Mouse (Mus musculus): ENCODE results near the gene Zfp385b.

Gene Zfp385b

DNA sequence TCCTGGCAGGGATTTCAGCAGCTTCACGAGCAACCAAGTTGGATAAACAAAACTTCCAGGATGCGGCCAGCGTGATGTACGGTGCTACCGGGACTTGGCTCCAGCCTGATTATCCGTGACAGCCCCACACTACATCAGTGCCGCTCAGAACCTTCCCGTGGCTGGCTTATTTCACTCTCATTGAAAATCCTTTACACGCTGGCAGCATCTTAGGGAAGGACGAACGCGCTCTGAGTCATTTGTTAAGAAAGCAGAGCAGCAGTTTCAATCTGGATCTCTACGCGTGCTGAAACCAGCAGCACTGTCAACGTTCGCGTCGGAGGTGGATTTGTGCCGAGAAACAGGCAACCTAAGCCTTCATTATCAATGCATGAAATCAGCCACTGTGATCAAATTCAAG lies 116.4 kb downstream of the Zfp385b start:
- no peak for DNase-seq (ENCODE audit: low read depth)

- no peak for DNase-seq (ENCODE audit: low read depth)
Measured at GRCm38 (mm10) chr2:77691174-77691573, 128.3 kb downstream of the Zfp385b start.

DNA sequence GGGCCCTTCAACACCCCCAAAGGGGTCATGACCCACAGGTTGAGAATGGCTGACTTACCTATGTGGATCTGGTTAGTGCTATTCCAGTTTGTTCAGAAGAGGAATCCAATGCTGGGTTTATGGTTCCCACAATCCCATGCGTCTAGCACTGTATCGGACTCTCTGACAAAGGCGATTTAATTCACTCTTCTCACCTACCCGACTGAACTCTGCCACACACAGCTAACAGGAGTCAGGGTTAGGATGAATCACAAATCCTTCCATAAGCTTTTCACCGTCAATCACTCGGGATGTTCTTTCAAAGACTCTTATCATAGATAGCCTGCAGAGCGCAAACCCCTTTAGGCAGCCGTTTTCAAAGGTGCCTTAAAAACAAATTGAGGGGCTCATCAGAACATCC lies 129.1 kb downstream of the Zfp385b start:
- no peak for DNase-seq (ENCODE audit: low read depth)

DNA sequence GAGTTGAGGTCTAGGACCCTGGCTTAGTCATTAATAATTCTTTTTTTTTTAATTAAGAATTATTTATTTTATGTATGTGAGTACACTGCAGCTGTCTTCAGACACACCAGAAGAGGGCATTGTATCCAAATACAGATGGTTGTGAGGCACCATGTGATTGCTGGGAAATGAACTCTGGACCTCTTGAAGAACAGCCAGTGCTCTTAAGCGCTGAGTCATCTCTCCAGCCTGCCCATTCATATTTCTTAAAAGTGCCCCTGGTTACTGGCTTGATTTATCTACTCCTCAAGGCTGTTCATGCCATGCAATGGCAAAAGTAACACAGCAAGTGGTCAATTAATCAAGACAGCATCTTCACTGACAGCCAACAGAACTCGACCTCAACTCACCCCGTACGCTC lies 130.8 kb downstream of the Zfp385b start:
- no peak for DNase-seq (ENCODE audit: low read depth)

- no peak for DNase-seq (ENCODE audit: low read depth)
Measured at GRCm38 (mm10) chr2:77684088-77684487, 135.4 kb downstream of the Zfp385b start.

DNA sequence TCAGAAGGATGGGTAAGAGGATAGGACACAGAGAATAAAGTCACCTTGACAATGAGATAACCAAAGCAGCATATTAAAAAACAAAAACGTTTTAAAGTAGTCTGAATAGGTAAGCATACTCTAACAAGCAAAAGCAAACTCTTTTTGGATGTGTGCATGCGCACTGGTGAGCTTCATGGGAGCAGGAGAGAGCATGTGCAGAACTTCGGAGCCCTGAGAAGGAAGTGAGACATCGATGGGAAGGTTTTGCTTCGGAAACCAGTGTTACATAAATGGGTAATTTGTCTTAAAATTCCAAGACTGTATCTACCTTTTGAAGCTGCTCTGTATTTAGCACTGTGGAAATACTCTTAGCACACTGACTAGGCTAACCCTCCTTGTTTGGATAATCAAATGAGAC lies 137.2 kb downstream of the Zfp385b start:
- DNase-seq (ENCODE audit: low read depth): no peak

- no peak for DNase-seq (ENCODE audit: low read depth)
Measured at GRCm38 (mm10) chr2:77681741-77682140, 137.7 kb downstream of the Zfp385b start.

GRCm38 (mm10) chr2:77673770-77674169 lies 145.7 kb downstream of the Zfp385b start:
- DNase-seq (ENCODE audit: low read depth): no peak

GRCm38 (mm10) chr2:77672215-77672905 lies 147.1 kb downstream of the Zfp385b start:
- no peak for DNase-seq (ENCODE audit: low read depth)

DNA sequence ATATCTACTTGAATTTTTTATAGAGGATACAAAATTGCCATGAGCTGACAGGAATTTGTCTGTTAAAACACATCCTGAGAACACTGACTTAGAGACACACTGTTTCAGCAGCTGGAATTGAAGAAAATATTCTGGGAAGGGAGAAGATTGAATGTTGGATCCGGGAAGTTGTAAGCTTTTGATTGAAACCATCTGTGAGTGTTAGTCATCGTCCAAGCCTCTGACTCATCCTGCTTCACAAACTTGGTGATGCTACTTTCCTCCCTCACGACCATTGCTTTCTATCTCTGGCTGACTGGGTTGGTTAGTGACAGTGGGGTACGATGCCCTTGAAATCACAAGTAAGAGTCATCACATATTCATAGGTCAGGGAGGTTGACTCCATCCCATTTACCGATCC lies 157.3 kb downstream of the Zfp385b start:
- no peak for DNase-seq (ENCODE audit: low read depth)

- DNase-seq (ENCODE audit: low read depth): no peak
Measured at GRCm38 (mm10) chr2:77653686-77654085, 165.8 kb downstream of the Zfp385b start.

DNA sequence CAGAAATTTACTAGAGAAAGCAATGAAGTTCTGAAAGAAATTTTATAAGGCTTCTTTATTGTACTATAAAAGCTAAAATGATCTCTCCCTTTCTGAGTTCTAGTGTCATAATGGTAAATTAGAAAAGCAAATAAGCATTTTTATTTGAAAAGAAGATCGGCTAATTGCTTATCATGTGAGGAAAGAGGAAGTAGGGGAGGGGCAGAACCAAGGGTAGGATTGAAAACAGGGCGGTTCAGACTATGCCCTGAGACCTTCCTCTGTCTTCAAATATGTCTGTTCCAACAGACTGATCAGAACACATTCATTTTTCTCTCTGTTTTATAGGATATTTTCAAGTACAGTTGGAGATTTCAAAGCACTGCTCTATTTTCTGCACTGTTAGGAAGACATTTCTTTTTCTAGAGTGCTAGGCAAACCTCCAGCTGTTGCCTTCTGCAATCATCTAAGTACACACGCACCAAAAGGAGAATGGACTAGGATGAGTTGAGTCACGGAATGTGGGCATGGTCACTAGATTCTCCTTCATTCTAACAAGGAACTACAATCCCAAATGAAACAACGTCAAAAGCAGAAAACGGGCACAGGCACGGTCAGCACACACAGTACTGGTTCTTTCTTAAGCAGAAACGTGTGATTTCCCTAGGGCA lies 177.8 kb downstream of the Zfp385b start:
- no peak for DNase-seq (ENCODE audit: low read depth)

DNA sequence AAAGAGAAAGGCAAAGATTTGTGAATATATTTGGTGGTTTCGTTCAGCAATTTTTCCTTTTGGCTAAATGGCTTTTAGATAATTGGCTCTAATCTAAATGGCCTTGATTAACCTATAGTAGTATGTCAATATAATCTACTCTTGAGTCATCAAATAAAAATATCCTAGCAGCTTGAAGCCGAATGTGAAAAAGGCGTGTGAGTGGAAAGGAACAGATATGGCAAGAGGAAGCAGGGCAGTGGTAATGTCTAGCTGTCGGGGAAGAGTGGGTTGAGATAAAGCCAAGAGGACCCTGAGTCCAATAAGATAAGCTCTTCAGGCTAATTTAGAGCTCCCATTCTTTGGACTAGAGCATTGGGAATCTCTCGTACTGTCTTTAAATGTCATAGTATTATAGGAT lies 179.4 kb downstream of the Zfp385b start:
- DNase-seq (ENCODE audit: low read depth): no peak

GRCm38 (mm10) chr2:77631606-77632005 lies 187.8 kb downstream of the Zfp385b start:
- DNase-seq (ENCODE audit: low read depth): no peak

DNA sequence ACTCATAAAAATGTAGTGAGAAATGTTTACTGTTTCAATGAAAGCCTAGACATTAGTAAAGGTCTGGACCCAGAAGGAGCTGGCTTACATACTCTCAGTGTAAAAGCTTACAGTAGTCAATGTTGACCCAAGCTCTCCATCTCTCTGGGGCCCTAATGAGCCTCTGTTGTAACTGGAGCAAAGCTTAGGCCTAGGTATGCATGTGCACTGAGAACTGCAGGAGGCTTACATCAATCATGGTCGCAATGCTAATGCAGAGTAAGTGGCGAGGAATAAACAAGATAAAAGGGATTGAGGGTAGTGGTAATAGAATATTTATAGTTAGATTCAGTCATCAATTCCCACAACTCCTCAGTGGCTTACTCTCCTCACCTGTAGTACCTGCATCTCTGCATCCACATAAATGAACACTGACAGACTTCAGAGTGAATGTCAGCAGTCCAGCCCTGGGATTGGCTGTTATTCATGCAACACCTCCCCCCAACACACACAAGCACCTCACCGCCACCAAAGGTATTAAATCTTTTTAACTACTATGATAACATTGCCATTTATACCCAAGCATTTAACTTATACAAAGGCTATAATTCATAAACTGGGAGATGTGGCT lies 191.7 kb downstream of the Zfp385b start:
- no peak for DNase-seq (ENCODE audit: low read depth)

GRCm38 (mm10) chr2:77618686-77619085 lies 200.8 kb downstream of the Zfp385b start:
- no peak for DNase-seq (ENCODE audit: low read depth)

DNA sequence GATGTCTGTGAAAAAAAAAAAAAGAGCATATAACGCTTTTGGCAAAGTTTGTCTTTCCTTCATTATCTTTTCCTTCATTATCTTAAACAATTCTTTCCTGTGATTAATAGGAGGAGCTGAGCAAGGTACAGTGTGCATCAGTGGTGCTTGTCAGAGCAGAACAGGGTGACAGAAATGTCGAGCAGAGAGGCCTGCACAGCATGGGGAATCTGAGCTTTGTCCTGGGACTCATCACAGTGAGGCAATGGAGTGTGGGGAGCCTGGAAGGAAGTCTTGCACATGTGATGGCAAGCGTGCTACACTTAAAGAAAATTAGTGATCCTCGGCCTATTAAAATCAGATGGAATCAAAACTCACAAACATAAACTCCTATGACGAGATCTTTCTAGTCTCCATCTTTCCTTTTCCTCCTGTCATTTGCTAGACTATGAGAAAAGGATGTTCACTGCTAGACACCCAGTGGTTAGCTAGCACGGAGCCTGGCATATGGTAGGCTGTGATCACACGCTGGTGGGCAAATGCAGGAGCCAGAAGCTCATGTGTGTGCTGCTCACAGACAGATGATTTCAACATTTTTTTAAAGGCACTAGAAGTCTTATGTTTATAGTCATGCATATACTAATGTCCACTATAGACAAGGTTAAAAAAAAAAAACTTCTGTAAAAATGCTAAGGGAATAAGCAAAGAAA lies 209.0 kb downstream of the Zfp385b start:
- DNase-seq (ENCODE audit: low read depth): no peak

GRCm38 (mm10) chr2:77609452-77609851 lies 210.0 kb downstream of the Zfp385b start:
- no peak for DNase-seq (ENCODE audit: low read depth)

GRCm38 (mm10) chr2:77608666-77609065 lies 210.8 kb downstream of the Zfp385b start:
- no peak for DNase-seq (ENCODE audit: low read depth)

DNA sequence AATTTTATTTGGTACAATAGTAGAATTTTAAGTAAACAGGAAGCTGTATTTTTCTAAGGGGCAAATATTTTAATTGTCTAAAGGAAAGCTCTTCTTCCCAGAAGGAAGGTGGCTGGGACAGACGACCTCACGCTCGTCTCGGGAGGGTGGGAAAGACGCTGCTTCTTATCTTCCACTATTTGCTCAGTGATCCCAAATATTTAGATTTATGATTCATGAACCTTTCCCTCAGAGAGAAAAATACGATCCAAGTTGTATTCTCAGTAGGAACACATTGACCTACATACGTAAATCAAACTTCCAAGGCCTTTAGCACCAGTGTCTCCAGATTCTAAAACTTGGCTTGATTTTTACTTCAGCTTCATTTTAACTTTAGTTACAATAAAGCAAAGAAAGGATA lies 226.0 kb downstream of the Zfp385b start:
- no peak for DNase-seq (ENCODE audit: low read depth)

GRCm38 (mm10) chr2:77592525-77592924 lies 226.9 kb downstream of the Zfp385b start:
- no peak for DNase-seq (ENCODE audit: low read depth)

GRCm38 (mm10) chr2:77589205-77589901 lies 230.1 kb downstream of the Zfp385b start:
- no peak for DNase-seq (ENCODE audit: low read depth)
